Mouse (Mus musculus): ENCODE measurements around the gene Dclre1a. TPM values are rescaled to one million over a fixed set of nuclear protein-coding genes. Genes with fewer than 3 reads are reported as not detected.

Gene Dclre1a
- total and polyA plus RNA-seq, 3 experiments = 28.7 to 142 (median 36.0) TPM

DNA sequence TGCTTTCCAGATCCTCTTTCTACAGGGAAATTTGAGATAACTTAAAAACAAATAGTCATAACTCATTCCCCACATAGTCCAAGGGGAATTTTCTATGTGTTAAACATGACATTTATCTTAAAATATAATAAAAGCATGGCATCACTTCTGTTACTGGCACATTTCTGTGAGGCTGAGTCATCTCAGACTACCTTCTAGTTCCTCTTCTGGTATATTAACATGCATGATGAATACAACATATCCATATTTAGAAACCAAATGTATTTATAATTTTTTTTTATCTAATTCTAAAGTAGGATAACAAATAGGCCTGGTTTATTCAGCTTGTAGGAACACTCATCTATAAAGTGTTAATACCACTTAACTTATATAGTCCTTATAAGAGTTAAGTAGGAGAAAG, 2.0 kb downstream of the Dclre1a start (continued):
- TF ChIP-seq TBP (IDR thresholded peaks at IDR 0.05; ENCODE audit: low read depth, low read length) (no peak), BHLHE40 (IDR thresholded peaks at IDR 0.05; ENCODE audit: borderline replicate concordance, low read depth, low read length) (no peak), EP300 (IDR thresholded peaks at IDR 0.05; ENCODE audit: low read depth in 1 of 2, low read length in 2 of 2) (peak in 1 of 2 experiments; percentile 39; a peak in 1 of 4 replicates), TCF12 (IDR thresholded peaks at IDR 0.05; ENCODE audit: low read depth, low read length) (no peak), SMC3 (IDR thresholded peaks at IDR 0.05; ENCODE audit: low read depth, low read length) (no peak), POLR2AphosphoS5 (IDR thresholded peaks at IDR 0.05; ENCODE audit: borderline replicate concordance, low read depth, low read length) (no peak), RCOR1 (IDR thresholded peaks at IDR 0.05; ENCODE audit: low read depth, low read length) (no peak)

DNA sequence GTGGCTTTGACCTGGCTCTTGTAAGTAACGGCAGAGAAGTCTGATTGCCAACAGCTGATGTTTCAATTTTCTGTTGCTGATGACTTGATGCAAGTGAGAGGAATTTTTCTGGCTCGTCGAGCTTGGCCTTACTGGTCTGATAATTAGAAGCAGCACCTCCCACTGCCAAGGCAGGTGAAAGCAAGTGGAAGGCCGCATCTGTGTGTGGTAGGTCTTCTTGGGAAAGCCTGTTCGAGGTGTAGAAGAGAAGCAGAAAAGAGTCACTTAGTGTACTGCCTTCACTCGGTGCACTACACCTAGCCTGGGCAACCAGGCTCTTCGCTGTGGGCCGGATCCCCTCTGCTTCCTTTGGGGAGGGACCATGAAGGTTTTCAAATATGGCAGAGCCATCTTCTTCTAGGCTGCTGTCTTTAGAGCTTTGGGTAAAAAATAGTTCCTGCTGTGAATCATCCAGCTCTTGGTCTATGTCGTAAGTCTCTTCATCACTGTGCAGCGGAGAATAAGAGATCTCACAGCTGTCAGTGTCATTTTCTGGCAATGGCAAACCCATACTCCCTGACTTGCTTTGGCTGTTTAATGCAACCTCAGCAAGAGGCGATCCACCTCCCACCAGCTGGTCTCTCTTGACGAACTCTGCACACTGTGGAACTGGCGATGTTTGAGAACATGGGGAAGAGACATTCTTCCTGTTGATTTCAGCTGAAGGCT, 3.2 kb downstream of the Dclre1a start:
- peaks cover 11 to 30% of the 10 kb centered on the region in 2 experiments for H3K4me1 ChIP-seq (ENCODE audit: control insufficient read depth in 1 of 2, insufficient read depth in 2 of 2, low read length in 2 of 2)
- no peak for DNase-seq (ENCODE audit: low read depth, low spot score)
- H3K4me3 ChIP-seq (ENCODE audit: control insufficient read depth in 1 of 2, insufficient read depth in 1 of 2, low read depth in 2 of 2, low read length in 2 of 2) = no peak overlapping the region
- H3K9ac ChIP-seq (ENCODE audit: control insufficient read depth, low read depth, low read length, poor library complexity, severe bottlenecking) = no peak overlapping the region
- H3K79me2 ChIP-seq (ENCODE audit: control insufficient read depth, insufficient read depth, low read length, poor library complexity) = peaks cover 42% of the 10 kb centered on the region
- H3K27me3 ChIP-seq (ENCODE audit: control insufficient read depth in 1 of 2, insufficient read depth in 2 of 2, low read length in 2 of 2) = no peaks in the 10 kb centered on the region
- H3K27ac ChIP-seq (ENCODE audit: control insufficient read depth, low read depth, low read length) = no peak overlapping the region
- no peaks in the 10 kb centered on the region for H3K9me3 ChIP-seq (replicated peaks; ENCODE audit: insufficient read depth, low read length)
- peaks cover 0 to 26% of the 10 kb centered on the region in 2 experiments for H3K36me3 ChIP-seq (ENCODE audit: control insufficient read depth in 1 of 2, insufficient read depth in 2 of 2, low read length in 2 of 2)
- TF ChIP-seq BHLHE40 (IDR thresholded peaks at IDR 0.05; ENCODE audit: borderline replicate concordance, low read depth, low read length) (no peak), TAL1 (IDR thresholded peaks at IDR 0.05; ENCODE audit: low read length) (no peak), NELFE (IDR thresholded peaks at IDR 0.05; ENCODE audit: low read depth, low read length) (no peak), MAZ (IDR thresholded peaks at IDR 0.05; ENCODE audit: low read depth, low read length) (no peak), RCOR1 (IDR thresholded peaks at IDR 0.05; ENCODE audit: low read depth, low read length) (no peak), POLR2AphosphoS2 (IDR thresholded peaks at IDR 0.05; ENCODE audit: low read length) (no peak), ELF1 (IDR thresholded peaks at IDR 0.05; ENCODE audit: low read depth, low read length) (no peak), USF2 (IDR thresholded peaks at IDR 0.05; ENCODE audit: borderline replicate concordance in 1 of 2, insufficient read depth in 1 of 2, low read depth in 1 of 2, low read length in 2 of 2) (no peak), MEF2A (IDR thresholded peaks at IDR 0.05; ENCODE audit: extremely low read depth, insufficient replicate concordance, low read depth, low read length, poor library complexity, severe bottlenecking) (no peak), MAX (IDR thresholded peaks at IDR 0.05; ENCODE audit: low read length) (no peak), SMC3 (IDR thresholded peaks at IDR 0.05; ENCODE audit: low read depth, low read length) (no peak), SIN3A (IDR thresholded peaks at IDR 0.05; ENCODE audit: low read length) (no peak), GABPA (IDR thresholded peaks at IDR 0.05; ENCODE audit: low read depth, low read length) (no peak)
